Mouse (Mus musculus): Measurements from ENCODE around the gene Ar. TPM values are rescaled to one million over a fixed set of nuclear protein-coding genes. Genes with fewer than 3 reads are reported as not detected.

Gene Ar
- polyA plus RNA-seq, 1 experiment from 2014 or later = 0.28 TPM

DNA sequence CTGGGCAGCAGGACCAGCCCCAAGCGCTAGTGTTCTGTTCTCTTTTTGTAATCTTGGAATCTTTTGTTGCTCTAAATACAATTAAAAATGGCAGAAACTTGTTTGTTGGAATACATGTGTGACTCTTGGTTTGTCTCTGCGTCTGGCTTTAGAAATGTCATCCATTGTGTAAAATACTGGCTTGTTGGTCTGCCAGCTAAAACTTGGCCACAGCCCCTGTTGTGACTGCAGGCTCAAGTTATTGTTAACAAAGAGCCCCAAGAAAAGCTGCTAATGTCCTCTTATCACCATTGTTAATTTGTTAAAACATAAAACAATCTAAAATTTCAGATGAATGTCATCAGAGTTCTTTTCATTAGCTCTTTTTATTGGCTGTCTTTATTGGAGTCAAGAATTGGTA is 174.5 kb downstream of the Ar start:
- no peak overlapping the region for H3K4me3 ChIP-seq (ENCODE audit: low read length)
- 77% methylated on average over 2 of the region's 2 CpGs for WGBS

DNA sequence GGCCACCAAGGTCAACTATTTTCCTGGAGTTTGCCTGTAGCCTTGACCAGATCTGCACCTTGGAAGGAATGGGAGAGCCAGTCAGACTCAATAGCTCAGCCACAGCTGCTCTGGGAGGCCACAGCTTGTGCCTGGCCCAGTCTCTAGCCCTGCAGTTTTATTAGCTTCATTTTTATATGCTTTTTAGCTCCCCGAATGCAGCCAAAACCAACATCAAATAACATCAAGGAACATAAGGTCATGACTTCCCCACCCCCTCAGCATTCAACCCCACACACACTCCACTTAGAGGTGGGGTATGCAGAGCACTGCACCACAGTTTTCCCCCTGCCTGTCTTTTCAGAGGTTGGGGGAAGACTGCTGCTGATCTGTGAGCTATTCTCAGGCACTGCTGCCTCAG is 198.9 kb downstream of the Ar start:
- Histone ChIP-seq H3K9me3 (replicated peaks; ENCODE audit: control insufficient read depth, low read length) (no peaks in the 10 kb centered on the region), H3K36me3 (ENCODE audit: control insufficient read depth, insufficient read depth) (no peaks in the 10 kb centered on the region), H3K27me3 (ENCODE audit: control insufficient read depth, insufficient read depth, low read length) (no peaks in the 10 kb centered on the region), H3K27ac (ENCODE audit: low read length) (no peak overlapping the region), H3K4me3 (ENCODE audit: low read length) (no peak overlapping the region), H3K9ac (ENCODE audit: low read length) (no peak overlapping the region), H3K4me2 (ENCODE audit: low read depth, low read length) (no peak overlapping the region), H3K4me1 (ENCODE audit: control insufficient read depth, insufficient read depth, low read length) (no peaks in the 10 kb centered on the region)
- no peak for ATAC-seq (replicated peaks; ENCODE audit: extremely low read depth, insufficient read depth, low FRiP score)
- WGBS = 77% methylated on average over 1 of the region's 1 CpGs

More for the DNA sequence above, 174.5 kb downstream of the Ar start:
- no peak for ATAC-seq (replicated peaks; ENCODE audit: extremely low read depth, insufficient read depth, low FRiP score)
- Histone ChIP-seq H3K36me3 (ENCODE audit: control insufficient read depth, insufficient read depth) (no peaks in the 10 kb centered on the region), H3K9me3 (replicated peaks; ENCODE audit: control insufficient read depth, low read length) (no peaks in the 10 kb centered on the region), H3K9ac (ENCODE audit: low read length) (no peak overlapping the region), H3K4me1 (ENCODE audit: control insufficient read depth, insufficient read depth, low read length) (no peaks in the 10 kb centered on the region), H3K27ac (ENCODE audit: low read length) (no peak overlapping the region), H3K4me2 (ENCODE audit: low read depth, low read length) (no peak overlapping the region), H3K27me3 (ENCODE audit: control insufficient read depth, insufficient read depth, low read length) (no peaks in the 10 kb centered on the region)

DNA sequence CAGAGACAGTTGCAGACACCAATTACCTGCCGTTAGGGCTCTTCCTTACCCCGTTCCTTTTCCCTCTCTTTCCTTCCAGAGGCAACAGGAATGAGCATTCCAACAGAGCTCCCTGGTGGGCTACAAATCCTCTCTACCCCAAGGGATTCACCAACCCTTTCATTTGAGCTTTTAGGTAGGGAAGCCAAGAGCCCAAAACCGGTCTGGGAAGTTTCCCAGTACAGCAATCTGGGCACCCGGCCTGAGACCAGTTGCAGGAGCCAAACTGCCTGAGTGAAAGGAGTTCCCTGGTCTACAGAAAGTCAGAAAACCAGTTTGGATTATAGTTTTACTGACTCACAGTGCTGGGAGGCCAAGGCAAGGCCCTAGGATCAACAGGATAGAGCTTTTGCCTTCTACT is 199.5 kb downstream of the Ar start:
- H3K4me2 ChIP-seq (ENCODE audit: low read depth, low read length) = no peak overlapping the region
- no peaks in the 10 kb centered on the region for H3K27me3 ChIP-seq (ENCODE audit: control insufficient read depth, insufficient read depth, low read length)
- H3K27ac ChIP-seq (ENCODE audit: low read length) = no peak overlapping the region
- no peak overlapping the region for H3K4me3 ChIP-seq (ENCODE audit: low read length)
- no peak overlapping the region for H3K9ac ChIP-seq (ENCODE audit: low read length)
- no peaks in the 10 kb centered on the region for H3K9me3 ChIP-seq (replicated peaks; ENCODE audit: control insufficient read depth, low read length)
- ATAC-seq (replicated peaks; ENCODE audit: extremely low read depth, insufficient read depth, low FRiP score) = no peak
- no peaks in the 10 kb centered on the region for H3K36me3 ChIP-seq (ENCODE audit: control insufficient read depth, insufficient read depth)
- WGBS = 47% methylated on average over 4 of the region's 4 CpGs
- H3K4me1 ChIP-seq (ENCODE audit: control insufficient read depth, insufficient read depth, low read length) = no peaks in the 10 kb centered on the region
